Mouse (Mus musculus): ENCODE results near the gene Tigd4. TPM values are rescaled to one million over a fixed set of nuclear protein-coding genes. Genes with fewer than 3 reads are reported as not detected.

The Tigd4 gene
- polyA plus RNA-seq, 1 experiment from 2014 or later = 0.05 TPM

- no peaks in the 10 kb centered on the region for H3K9me3 ChIP-seq (ENCODE audit: low read length)
- no peak overlapping the region for H3K4me3 ChIP-seq (ENCODE audit: low read depth, low read length)
- H3K4me2 ChIP-seq (replicated peaks; ENCODE audit: low read depth, low read length) = no peak overlapping the region
- H3K9ac ChIP-seq (replicated peaks; ENCODE audit: low read depth) = no peak overlapping the region
- no peaks in the 10 kb centered on the region for H3K27me3 ChIP-seq (replicated peaks; ENCODE audit: insufficient read depth, low read length)
- H3K4me1 ChIP-seq (ENCODE audit: insufficient read depth, low read depth, low read length) = no peaks in the 10 kb centered on the region; the same call in 1 of the 2 replicates
- no peak overlapping the region for H3K27ac ChIP-seq (ENCODE audit: low read length)
- 18% methylated on average over 5 of the region's 5 CpGs for WGBS
- TF ChIP-seq EP300 (IDR thresholded peaks at IDR 0.05) (no peak), CTCF (IDR thresholded peaks at IDR 0.05) (no peak)
- H3K36me3 ChIP-seq (ENCODE audit: insufficient read depth, low read length) = no peaks in the 10 kb centered on the region
- ATAC-seq (no peak), DNase-seq (ENCODE audit: low spot score) (peak; percentile 48)
Measured at GRCm38 (mm10) chr3:84586736-84587135, 6.6 kb upstream of the Tigd4 start.

- peak; percentile 27 for DNase-seq (ENCODE audit: low spot score)
- H3K36me3 ChIP-seq (ENCODE audit: insufficient read depth, low read length) = no peaks in the 10 kb centered on the region
- 2% methylated on average over 23 of the region's 23 CpGs for WGBS
- no peak overlapping the region for H3K27ac ChIP-seq (ENCODE audit: low read length)
- H3K9me3 ChIP-seq (ENCODE audit: low read length) = no peaks in the 10 kb centered on the region
- no peaks in the 10 kb centered on the region for H3K27me3 ChIP-seq (replicated peaks; ENCODE audit: insufficient read depth, low read length)
- TF ChIP-seq EP300 (IDR thresholded peaks at IDR 0.05) (no peak), CTCF (IDR thresholded peaks at IDR 0.05) (no peak)
- peak overlapping the region; percentile 64 for H3K4me2 ChIP-seq (replicated peaks; ENCODE audit: low read depth, low read length)
- H3K4me1 ChIP-seq (ENCODE audit: insufficient read depth, low read depth, low read length) = 0 out of 2 replicates have a peak, but pooled peaks cover 4% of the 10 kb centered on the region
- peak overlapping the region; percentile 35 for H3K4me3 ChIP-seq (ENCODE audit: low read depth, low read length)
- H3K9ac ChIP-seq (replicated peaks; ENCODE audit: low read depth) = peak overlapping the region; percentile 24; the same call in 1 of the 2 replicates
- no peak for ATAC-seq
Measured at GRCm38 (mm10) chr3:84594894-84595676, 1.7 kb downstream of the Tigd4 start.

GRCm38 (mm10) chr3:84595677-84596234 is 2.4 kb downstream of the Tigd4 start:
- TF ChIP-seq EP300 (IDR thresholded peaks at IDR 0.05) = no peak
- TF ChIP-seq CTCF (IDR thresholded peaks at IDR 0.05) = no peak
- Histone ChIP-seq H3K27ac (ENCODE audit: low read length) (no peak overlapping the region), H3K4me1 (ENCODE audit: insufficient read depth, low read depth, low read length) (0 out of 2 replicates have a peak, but pooled peaks cover 4% of the 10 kb centered on the region), H3K9ac (replicated peaks; ENCODE audit: low read depth) (no peak overlapping the region), H3K4me2 (replicated peaks; ENCODE audit: low read depth, low read length) (peak overlapping the region; percentile 64; the same call in 1 of the 2 replicates), H3K27me3 (replicated peaks; ENCODE audit: insufficient read depth, low read length) (no peaks in the 10 kb centered on the region), H3K9me3 (ENCODE audit: low read length) (no peaks in the 10 kb centered on the region), H3K4me3 (ENCODE audit: low read depth, low read length) (peak overlapping the region; percentile 35; the same call in 1 of the 2 replicates), H3K36me3 (ENCODE audit: insufficient read depth, low read length) (no peaks in the 10 kb centered on the region)
- ATAC-seq = no peak
- WGBS = 42% methylated on average over 5 of the region's 5 CpGs
- no peak for DNase-seq (ENCODE audit: low spot score)

DNA sequence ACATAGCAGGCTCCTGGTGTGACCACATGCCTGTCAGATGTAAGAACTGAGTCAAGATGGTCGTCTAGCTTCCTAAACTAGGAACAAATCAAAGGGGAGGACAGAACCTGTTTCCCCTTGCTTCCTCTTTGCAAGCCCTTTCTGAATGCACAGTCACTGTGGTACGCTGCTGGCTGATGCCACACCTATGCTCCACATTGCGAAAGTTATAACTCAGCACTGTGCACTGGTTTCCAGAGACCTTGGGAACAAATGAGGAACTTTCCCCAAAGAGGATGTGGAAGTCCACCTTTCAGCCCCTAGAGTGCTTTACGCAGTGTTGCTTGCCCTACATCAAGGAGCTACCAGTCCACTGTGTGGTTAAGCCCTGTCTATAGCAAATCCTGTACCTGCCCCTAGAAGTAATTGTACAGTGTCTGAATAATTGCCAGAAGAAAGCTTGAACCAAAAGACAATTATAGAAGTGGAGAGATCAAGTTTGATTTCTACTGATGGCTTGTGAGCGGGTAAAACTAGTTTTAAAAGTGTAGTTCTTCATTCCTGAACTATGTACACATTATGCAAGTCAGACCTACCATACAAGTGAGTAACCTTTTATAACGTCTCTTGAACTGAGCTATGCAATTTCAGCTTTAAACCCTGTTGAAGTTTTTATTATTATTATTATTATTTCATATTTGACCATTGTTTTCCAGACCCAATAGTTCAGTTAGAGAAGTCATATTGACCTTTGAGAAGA is 4.8 kb downstream of the Tigd4 start:
- Histone ChIP-seq H3K4me2 (replicated peaks; ENCODE audit: low read depth, low read length) (no peak overlapping the region), H3K4me1 (ENCODE audit: insufficient read depth, low read depth, low read length) (peaks cover 11% of the 10 kb centered on the region; the same call in 1 of the 2 replicates), H3K4me3 (ENCODE audit: low read depth, low read length) (no peak overlapping the region), H3K9me3 (ENCODE audit: low read length) (no peaks in the 10 kb centered on the region), H3K27ac (ENCODE audit: low read length) (peak overlapping the region; percentile 71), H3K36me3 (ENCODE audit: insufficient read depth, low read length) (no peaks in the 10 kb centered on the region), H3K27me3 (replicated peaks; ENCODE audit: insufficient read depth, low read length) (no peaks in the 10 kb centered on the region), H3K9ac (replicated peaks; ENCODE audit: low read depth) (no peak overlapping the region)
- WGBS = 48% methylated on average over 6 of the region's 6 CpGs
- peak; percentile 41; the same call in 1 of the 2 replicates for TF ChIP-seq EP300 (IDR thresholded peaks at IDR 0.05)
- no peak for TF ChIP-seq CTCF (IDR thresholded peaks at IDR 0.05)
- ATAC-seq (peak; percentile 88), DNase-seq (ENCODE audit: low spot score) (peak; percentile 87)

GRCm38 (mm10) chr3:84598756-84599155 is 5.4 kb downstream of the Tigd4 start:
- Histone ChIP-seq H3K4me2 (replicated peaks; ENCODE audit: low read depth, low read length) (no peak overlapping the region), H3K27ac (ENCODE audit: low read length) (peak overlapping the region; percentile 28), H3K36me3 (ENCODE audit: insufficient read depth, low read length) (no peaks in the 10 kb centered on the region), H3K27me3 (replicated peaks; ENCODE audit: insufficient read depth, low read length) (no peaks in the 10 kb centered on the region), H3K9ac (replicated peaks; ENCODE audit: low read depth) (no peak overlapping the region), H3K9me3 (ENCODE audit: low read length) (no peaks in the 10 kb centered on the region), H3K4me1 (ENCODE audit: insufficient read depth, low read depth, low read length) (peaks cover 11% of the 10 kb centered on the region; the same call in 1 of the 2 replicates), H3K4me3 (ENCODE audit: low read depth, low read length) (no peak overlapping the region)
- TF ChIP-seq CTCF (IDR thresholded peaks at IDR 0.05) = no peak
- TF ChIP-seq EP300 (IDR thresholded peaks at IDR 0.05) = no peak
- DNase-seq (ENCODE audit: low spot score) = no peak
- no peak for ATAC-seq
- 67% methylated on average over 6 of the region's 6 CpGs for WGBS

Measured in lung, postnatal 0 days (tissue).